Mouse (Mus musculus): Measurements from ENCODE around the gene Cxcl2.

DNA sequence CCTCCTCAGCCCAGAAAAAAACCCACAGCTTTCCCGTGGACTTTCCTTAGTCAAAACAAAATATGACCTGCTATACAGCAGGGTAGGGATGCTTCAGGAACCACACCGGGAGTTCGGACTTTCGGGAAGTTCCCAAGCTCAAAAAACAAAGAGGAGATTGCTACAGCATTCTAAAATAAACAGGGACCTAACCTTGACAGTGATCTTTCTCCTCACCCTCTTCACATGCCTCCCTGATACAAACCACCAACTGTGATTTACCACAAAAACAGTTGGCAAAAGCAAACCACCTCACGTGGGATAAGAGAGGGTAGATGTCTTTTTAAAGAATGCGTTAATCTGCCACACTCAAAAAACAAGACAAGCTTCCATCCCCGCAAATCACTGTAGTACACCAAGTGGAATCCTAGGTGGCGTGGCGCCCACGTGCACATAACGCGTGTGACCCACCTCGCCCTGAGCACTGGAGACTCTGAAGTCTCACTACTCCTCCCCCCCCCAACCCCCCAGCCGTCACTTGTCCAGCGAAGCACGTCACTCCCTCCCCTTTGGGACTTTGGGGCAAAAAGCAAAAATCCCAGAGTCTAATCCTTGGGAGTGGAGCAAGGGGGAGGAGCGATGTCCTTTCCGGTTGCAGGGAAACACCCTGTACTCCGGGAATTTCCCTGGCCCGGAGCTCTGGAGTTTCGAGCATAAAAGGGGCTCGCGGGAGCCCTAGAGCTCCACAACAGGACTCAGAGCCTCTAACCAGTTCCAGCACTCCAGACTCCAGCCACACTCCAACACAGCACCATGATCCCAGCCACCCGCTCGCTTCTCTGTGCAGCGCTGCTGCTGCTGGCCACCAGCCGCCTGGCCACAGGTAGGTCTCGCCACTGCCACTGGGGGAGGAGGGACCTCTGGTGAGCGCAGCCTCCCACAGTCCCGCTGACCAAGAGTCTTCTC is 12.9 kb upstream of the Cxcl2 start, which contains the start of gene Cxcl1:
- TF ChIP-seq EP300 (IDR thresholded peaks at IDR 0.05; ENCODE audit: low read depth) (no peak), CTCF (IDR thresholded peaks at IDR 0.05; ENCODE audit: low read depth) (0 out of 2 replicates have a peak, but pooled peaks have one; percentile 8)

All from liver, embryonic 14.5 days (tissue).